Mouse (Mus musculus) monocyte, adult 5-6 weeks (primary cell): ENCODE results near the gene Mcub. TPM values are rescaled to one million over a fixed set of nuclear protein-coding genes. Genes with fewer than 3 reads are reported as not detected.

Experiments
- ATAC-seq: fragments of 153-309, 156-312 bp; replicated peaks from 2 replicates; pipeline ENCODE4 v1.8.0; 2017; ENCODE audit warnings: mild to moderate bottlenecking; ENCODE audit not compliant: low TSS enrichment, insufficient number of reproducible peaks, severe bottlenecking, poor library complexity, low FRiP score
- total RNA-seq: library from RNA; stranded (forward); fragments of 200-1000, 200-491, 200-594 nt; gene quantifications from 3 replicates; pipeline ENCODE4 v1.2.3, GENCODE M21; 2017

Gene Mcub
- total RNA-seq, 1 experiment from 2014 or later: 52.6 TPM

DNA sequence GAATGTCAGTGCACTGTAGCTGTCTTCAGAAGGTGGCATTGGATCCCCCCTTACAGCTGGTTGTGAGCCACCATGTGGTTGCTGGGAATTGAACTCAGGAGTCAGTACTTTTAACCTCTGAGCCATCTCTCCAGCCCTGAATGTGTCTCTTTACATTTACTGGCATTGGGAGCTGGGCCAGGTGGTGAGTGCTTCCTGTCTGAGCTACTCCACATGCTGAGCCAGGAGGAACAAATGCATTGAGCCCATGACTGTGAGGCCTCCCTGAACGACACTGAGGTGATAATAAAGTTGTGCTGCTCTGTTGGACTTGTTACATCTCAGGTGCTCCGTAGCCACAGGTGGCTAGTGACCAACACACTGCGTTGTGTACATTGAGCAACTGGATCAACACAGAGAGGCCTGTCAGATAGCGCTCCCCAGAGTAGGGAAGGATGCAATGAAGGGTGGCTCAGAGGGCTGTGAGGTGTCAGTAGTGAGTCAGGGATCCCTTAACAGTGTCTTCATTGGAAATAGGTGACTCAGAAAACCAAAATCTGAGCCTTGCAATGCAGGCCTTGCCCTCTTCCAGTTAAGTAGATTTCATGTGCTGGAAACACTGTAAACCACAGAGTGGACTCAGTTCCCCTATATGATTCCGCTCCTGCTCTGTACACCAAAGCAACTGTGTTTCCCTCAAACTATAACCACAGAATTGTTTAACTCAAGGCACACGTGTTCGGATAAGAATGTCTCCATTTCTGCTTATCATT lies 65.4 kb downstream of the Mcub start:
- ATAC-seq: peak; percentile 41; the same call in 1 of the 2 replicates

DNA sequence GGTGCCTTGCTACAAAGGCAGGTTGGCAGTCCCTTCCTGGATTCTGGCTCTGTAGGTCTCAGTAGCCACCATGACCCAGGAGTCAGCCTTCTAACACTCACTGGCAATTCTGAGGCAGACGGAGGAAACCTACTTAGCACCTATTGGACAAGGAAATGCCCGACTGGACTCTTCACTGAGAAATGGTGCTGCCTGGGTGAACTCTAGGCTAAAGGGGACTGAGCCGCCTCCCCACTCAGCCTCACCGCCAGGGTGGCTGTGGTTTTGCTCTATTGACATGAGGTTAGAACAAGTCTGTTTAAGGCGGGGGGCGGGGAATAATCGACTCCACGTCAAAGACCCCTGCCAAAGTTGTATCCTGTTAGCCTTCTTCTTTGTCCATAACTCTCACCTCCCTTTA lies 66.1 kb downstream of the Mcub start:
- no peak for ATAC-seq

DNA sequence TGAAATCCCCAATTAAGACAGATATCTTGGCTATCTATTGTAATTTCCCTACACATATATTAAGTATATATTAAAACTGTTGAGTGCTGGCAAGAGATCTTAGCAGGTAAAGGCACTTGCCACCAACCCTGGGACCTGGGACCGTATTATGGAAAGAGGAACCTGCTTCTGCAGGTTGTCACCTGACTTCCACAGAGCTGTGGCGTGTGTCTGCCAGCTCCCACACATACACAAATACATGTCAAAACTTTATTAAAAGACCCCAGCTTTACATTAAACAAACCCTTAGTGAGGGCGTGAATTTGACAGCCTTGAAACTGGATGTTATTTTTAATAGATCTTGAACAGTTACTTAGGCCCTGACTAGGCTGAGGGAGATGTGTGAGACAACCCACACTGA lies 66.6 kb downstream of the Mcub start:
- ATAC-seq: no peak

DNA sequence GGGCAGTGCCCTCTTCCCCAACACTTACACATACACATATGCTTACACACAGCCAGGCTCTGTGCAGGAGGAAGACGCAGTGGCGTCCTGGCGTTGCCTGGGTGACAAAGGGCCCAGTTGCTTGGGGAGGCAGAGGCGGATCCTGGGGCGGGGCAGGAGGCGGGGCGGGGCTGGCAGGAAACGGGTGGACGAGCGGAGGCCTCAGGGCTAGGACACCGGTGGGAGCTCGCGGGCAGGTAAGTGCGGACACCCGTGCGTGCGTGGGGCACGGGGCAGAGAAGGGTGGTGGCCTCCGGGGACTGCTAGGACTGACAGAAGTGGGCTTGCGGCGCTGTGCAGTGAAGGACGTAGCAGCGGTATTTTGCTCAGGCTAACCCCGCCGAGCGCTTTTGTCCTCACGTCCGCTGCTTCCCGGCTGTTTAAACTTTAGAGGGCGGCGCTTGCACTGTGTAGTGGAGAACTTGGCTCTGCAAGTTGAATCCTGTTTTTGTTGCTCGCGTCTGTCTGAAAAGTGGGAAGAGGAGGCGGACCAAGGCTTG lies 68.7 kb downstream of the Mcub start, which contains the start of gene Casp6:
TSS of gene Casp6 (plus strand) at position 155 of the 539 bp plus-strand sequence.
- peak; percentile 90 for ATAC-seq

DNA sequence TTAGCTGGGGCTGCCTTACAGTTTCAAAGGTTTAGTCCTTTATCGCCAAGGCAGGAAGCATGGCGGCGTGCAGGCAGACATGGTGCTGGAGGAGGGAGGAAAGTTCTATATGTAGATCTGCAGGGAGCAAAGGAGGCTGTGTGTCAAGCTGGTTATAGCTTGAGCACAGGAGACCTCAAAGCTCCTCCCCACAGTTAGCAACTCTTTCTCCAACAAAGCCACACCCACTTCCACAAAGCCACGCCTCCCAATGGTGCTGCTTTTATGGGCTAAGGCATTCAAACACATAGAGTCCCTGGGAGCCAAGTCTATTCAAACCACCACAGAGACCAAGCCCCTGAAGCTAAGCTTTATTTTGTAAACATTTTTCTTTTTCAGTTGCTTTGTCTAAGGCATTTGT lies 71.1 kb downstream of the Mcub start:
- no peak for ATAC-seq

DNA sequence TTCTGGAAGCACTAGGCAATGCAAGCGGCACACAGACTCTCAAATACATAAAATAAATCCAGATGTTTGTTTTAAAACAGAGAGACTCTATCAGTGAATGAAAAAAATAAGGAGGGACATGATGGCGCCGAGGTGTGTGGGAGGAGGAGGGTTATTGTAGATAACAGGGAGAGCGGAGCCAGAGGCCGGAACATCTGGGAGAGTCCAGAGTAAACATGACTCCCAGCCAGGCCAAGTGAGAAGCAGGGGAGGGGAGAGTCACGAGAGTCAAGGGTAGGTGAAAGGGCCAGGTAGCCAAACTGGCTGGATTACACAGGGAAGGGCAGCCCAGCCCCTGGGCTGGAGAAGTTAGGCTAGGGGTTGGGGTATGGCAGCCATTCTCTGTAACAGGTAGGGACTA lies 73.4 kb downstream of the Mcub start:
- ATAC-seq: no peak

DNA sequence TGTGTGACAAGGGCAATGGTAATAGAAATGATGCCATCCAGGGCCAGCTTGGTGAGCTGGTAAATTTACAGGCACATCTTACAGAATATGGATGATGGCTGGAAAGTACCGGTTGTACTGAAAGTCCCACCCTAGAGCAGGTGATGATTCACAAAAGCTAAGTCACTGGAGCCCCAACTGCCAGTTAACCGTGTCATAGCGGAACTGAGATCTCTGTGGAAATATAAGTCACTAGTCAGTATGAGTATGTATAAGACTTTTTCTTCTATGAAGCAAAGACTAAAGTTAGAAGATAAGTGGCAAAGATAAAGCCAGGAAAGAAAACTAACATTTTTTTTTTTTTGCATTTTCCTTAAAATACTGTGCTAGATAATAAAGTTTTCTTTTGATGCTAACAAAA lies 76.9 kb downstream of the Mcub start:
- no peak for ATAC-seq

DNA sequence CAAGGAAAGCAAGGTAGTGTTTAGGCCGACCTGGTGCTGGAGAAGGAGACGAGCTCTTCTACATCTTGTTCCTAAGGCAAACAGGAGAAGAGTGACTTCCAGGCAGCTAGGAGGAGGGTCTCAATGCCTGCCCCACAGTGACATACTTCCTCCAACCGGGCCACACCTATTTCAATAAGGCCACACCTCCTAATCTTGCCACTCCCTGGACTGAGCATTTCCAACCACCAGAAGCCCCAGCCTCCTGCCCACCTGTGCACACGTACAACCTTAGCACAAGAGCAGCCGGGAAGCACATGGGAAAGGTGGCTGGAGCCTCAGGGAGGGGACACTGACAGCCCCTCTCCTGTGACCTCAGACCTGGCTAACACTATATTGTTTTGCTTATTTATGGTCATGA lies 78.0 kb downstream of the Mcub start:
- no peak for ATAC-seq

DNA sequence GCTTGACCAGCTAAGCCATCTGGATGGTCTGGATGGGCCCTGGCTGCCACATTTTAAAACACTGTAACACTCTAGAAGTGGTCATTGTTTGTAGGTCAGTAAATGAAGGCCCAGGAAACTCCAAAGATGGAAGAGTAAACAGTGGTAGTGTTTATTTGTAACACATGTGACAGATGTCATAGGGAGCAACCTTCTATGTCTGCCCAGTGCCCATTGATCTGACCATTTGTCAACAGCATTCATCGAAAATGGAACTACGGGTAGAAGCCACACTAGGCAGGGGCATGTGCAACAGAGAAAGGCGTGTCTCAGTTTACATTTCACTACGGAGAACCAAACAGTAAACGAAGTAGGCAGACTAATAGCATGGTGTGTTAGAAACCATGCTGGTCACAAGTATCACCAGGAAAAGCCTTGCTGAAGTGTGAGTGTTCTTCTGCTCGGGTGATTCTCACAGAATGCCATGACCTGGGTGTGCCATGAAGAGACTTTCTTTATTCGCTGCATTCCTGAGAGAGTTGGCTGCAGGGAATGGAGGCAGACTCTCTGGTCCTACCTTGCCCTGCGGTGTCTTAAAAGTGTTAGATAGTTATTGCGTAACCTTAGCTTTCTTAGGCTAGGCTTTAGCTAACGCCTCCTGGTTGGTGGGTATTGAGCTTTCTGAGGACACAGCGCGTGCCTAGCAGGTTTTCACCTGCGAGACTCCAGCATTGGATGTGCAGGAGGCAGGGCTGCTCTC lies 82.1 kb downstream of the Mcub start:
- no peak for ATAC-seq

DNA sequence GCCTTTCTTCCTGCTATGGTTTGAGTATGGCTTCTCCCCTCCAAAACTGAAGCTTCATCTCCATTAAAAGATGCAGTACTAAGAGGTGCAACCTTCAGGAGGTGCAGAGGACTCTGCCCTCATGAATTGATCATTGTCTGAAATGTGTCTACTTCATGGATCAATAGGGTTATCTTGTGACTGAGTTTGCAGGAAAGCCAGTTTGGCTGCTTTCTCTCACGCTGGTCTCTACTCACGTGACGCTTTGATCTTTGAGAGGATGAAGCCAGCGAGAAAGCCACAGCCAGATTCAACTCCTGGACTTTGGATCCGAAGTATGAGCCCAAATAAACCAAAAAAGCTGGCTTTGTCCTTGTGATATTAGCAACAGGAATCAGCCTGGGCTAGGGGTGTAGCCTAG lies 83.6 kb downstream of the Mcub start:
- no peak for ATAC-seq

DNA sequence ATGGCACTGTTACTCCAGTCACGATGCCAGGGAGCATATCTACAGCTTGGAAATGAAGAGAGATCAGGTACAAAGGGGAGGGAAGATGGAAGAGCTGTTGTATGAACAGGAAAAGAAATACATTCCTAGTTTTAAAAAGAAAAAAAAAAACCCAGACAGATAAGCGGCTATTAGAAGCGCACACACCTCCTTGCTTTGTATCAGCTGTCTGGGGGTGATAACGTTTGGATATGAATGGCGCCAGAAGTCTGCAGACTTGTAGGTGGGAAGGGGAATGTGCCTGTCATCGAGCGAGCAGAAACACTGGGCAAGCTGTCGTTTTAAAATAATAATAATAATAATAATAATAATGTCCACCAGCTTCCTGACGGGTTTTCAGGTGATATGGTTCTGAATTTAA lies 84.4 kb downstream of the Mcub start:
- ATAC-seq: no peak

DNA sequence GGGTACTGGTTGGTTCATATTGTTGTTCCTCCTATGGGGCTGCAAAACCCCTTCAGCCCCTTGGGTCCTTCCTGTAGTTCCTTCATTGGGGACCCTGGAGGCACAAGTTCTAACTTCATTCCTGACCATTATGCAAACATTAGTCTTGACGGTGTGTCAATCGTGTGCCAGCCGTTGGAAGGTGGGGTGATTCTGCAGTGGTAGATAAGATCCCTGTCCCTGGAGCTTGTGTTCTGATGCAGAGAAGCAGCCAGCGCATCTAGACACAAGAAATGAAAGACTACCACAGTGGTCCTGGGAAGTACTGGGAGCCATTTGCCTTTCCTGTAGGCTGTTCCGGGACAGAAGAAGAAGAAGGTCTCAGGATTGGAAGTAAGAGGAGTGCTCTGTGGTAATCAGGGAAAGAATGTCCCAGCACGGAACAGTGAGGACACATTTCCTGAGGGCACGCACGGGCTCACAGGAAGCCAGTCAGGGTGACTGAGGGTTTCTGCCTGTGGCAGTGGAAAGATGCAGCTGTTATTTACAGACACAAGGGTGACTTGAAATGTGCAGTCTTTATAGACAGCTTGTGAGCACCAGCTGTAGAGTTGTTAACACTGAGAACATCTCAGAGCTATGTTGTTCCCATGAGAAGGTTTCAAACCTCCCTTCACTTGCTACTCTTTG lies 88.9 kb downstream of the Mcub start:
- ATAC-seq: no peak

DNA sequence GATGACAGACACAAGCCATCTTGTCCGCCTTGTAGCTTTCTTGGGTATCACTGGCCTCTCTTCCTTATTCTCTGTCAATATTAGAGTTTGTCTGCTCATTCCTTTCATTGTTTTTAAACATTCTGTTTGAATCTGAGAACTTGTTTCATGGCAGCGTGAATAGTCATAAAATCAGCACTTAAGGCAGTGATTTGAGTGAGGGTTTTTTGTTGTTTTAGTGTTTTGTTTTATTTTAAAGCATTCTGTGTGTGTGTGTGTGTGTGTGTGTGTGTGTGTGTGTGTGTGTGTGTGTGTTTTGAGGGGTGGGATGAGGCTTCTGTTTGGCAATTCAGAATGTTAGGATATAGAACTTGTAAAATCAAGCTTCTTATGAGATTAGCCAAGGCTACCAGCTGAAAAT lies 90.1 kb downstream of the Mcub start:
- ATAC-seq: no peak

DNA sequence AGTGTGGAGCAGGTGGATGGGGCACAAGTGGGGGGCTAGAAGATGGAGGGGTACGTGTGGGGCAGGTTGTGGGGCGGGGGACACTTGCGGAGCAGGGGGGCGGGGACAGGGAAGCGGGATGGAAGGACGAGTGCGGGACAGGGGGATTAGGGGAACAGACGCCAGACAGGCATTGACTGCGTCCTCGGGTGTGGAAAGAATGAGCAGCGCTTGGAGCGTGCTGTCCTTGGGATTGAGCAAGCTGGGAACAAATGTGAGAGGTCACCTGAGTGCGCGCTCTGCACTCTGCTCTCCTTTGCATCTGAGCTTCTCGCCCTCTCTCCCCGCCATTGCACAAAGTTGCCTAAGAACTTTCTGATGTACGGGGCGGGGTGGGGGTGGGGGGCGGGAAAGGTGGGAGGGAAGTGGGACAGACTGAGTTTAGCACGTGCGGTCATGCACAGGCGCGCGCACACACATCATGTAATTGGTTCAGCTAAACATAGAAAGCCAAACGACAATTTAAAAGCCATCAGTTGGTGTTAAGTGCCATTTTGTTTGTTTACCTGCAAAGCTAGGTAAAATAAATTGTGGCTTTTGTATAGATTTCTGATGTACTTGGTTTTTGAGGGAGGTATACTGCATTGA lies 90.8 kb downstream of the Mcub start:
- ATAC-seq: 0 out of 2 replicates have a peak, but pooled peaks have one; percentile 7

DNA sequence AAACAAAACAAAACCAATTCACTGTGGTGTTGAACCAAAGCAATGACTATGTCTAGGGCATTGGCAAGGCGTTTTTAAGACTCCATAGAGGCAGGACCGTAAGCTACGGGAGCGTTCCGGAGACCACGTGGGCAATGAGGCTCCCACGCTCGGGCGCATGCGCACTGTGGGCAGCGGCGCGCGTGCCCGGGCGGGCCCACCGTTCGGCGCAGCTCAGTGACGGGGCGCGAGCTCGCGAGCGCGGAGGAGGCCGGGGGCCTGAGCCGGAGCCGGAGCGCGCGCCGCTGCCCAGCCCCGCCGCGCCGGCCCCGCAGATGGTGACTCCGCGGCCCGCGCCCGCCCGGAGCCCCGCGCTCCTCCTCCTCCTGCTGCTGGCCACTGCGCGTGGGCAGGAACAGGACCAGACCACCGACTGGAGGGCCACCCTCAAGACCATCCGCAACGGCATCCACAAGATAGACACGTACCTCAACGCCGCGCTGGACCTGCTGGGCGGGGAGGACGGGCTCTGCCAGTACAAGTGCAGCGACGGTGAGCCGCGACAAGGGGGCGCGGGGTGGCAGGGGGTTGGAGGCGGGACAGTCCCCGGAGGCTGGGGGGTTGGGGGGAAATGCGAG lies 91.5 kb downstream of the Mcub start, which contains the start of gene Pla2g12a:
TSS of gene Pla2g12a (plus strand) at position 202 of the 617 bp plus-strand sequence.
- peak; percentile 45; the same call in 1 of the 2 replicates for ATAC-seq

DNA sequence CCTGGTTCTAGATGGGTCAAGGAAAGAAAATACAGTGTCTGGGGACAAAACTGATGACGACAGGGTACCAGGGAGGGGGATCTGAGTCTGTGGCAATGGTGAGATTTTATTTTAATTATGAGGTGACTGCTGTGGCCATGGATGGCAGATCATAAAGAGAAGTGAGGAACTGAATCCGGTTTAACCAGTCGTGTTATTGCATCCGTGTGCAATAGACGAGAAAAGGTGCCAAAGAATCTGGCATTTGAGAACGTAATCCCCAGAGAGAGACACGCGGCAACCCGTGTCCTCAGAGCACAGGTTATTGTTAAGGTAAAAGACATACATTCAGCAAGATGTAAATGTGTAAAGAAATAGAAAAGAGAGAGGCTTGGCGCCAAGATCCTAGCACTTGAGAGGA lies 92.7 kb downstream of the Mcub start:
- no peak for ATAC-seq
